Mouse (Mus musculus): ENCODE data around the gene Txk. TPM values are rescaled to one million over a fixed set of nuclear protein-coding genes. Genes with fewer than 3 reads are reported as not detected.

Txk gene
- polyA plus RNA-seq, 1 experiment from 2014 or later: 0.23 TPM

DNA sequence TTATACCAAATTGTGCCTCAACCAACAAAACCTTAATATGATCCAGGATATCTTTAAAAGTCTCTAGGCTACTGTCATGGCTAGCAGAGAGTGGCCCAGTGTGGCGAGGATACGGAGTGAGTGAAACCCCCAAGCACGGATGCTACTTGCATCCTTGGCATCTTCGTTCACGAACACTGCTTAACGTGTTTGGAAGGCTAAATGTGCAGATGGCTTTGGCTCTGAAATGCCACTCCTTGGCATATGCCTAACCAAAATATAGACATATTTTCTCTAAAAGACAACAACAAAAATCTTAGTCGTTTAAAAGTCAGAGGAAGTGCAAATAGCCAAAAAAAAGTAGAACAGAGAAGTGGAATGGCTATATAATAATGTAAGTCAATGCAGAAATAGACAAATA lies 63.0 kb downstream of the Txk start:
- no peak overlapping the region for H3K9ac ChIP-seq
- no peak for ATAC-seq (ENCODE audit: insufficient number of reproducible peaks, low FRiP score, low TSS enrichment, low read depth)
- WGBS: 87% methylated on average over 7 of the region's 7 CpGs
- H3K4me3 ChIP-seq (replicated peaks): no peak overlapping the region
- no peaks in the 10 kb centered on the region for H3K27me3 ChIP-seq
- H3K4me2 ChIP-seq (replicated peaks): no peak overlapping the region
- H3K36me3 ChIP-seq: no peaks in the 10 kb centered on the region
- H3K27ac ChIP-seq (replicated peaks): no peak overlapping the region
- H3K4me1 ChIP-seq: no peaks in the 10 kb centered on the region
- H3K9me3 ChIP-seq (replicated peaks): no peaks in the 10 kb centered on the region

DNA sequence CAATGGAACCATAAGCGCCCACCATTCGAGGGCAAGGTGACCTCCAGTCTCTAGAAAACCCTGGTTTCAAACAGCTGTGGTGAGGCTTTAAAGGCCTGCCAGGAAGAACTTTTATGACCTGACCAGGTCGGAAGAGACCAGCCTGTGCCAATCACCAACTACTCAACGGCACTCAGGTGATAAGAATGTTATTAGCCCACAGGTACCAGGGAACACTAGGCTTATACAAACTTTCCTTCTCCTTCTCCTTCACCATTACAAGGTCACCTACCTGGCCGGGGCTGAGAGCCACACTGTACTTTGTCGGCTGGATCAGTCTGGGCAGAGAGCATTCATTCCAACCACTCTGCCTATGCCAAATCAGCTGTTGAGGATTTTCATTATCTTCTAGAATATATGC lies 71.1 kb downstream of the Txk start:
- H3K4me3 ChIP-seq (replicated peaks): no peak overlapping the region

DNA sequence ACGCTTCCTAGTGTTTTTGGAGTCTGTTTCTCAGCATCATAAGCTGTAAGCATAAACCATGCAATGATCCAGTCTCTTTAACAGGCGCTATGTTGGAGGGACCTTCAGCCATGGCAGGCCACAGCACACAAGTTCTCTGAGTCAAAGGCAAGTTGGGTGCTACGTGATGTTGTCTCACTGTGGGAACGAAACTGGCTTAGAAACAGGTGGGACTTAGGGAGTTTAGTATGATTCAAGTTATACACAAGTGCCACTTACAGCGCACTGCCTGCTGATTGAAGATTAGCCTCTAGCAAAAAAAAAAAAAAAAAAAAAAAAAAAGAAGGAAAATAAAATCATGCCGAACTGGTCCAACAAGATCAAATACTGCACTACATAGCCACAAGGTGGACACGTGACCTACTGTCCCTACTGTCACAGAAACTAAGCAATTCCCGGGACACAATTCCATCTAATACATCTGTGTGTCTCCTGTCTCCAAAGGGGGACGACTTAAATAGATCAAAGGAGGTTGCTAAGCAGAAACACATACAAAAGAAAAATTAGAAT lies 77.5 kb downstream of the Txk start:
- Histone ChIP-seq H3K36me3 (no peaks in the 10 kb centered on the region), H3K9ac (no peak overlapping the region), H3K9me3 (replicated peaks) (no peaks in the 10 kb centered on the region), H3K4me1 (0 out of 2 replicates have a peak, but pooled peaks cover 6% of the 10 kb centered on the region), H3K27ac (replicated peaks) (peak overlapping the region; percentile 66), H3K27me3 (no peaks in the 10 kb centered on the region), H3K4me2 (replicated peaks) (no peak overlapping the region), H3K4me3 (replicated peaks) (no peak overlapping the region)
- no peak for ATAC-seq (ENCODE audit: insufficient number of reproducible peaks, low FRiP score, low TSS enrichment, low read depth)
- 59% methylated on average over 9 of the region's 9 CpGs for WGBS

More for the DNA sequence above, 71.1 kb downstream of the Txk start:
- H3K27ac ChIP-seq (replicated peaks): no peak overlapping the region
- no peak overlapping the region for H3K9ac ChIP-seq
- 0 out of 2 replicates have a peak, but pooled peaks cover 3% of the 10 kb centered on the region for H3K9me3 ChIP-seq (replicated peaks)
- ATAC-seq (ENCODE audit: insufficient number of reproducible peaks, low FRiP score, low TSS enrichment, low read depth): no peak
- H3K27me3 ChIP-seq: no peaks in the 10 kb centered on the region
- H3K36me3 ChIP-seq: no peaks in the 10 kb centered on the region
- H3K4me1 ChIP-seq: 0 out of 2 replicates have a peak, but pooled peaks cover 2% of the 10 kb centered on the region
- 90% methylated on average over 6 of the region's 6 CpGs for WGBS
- H3K4me2 ChIP-seq (replicated peaks): no peak overlapping the region

DNA sequence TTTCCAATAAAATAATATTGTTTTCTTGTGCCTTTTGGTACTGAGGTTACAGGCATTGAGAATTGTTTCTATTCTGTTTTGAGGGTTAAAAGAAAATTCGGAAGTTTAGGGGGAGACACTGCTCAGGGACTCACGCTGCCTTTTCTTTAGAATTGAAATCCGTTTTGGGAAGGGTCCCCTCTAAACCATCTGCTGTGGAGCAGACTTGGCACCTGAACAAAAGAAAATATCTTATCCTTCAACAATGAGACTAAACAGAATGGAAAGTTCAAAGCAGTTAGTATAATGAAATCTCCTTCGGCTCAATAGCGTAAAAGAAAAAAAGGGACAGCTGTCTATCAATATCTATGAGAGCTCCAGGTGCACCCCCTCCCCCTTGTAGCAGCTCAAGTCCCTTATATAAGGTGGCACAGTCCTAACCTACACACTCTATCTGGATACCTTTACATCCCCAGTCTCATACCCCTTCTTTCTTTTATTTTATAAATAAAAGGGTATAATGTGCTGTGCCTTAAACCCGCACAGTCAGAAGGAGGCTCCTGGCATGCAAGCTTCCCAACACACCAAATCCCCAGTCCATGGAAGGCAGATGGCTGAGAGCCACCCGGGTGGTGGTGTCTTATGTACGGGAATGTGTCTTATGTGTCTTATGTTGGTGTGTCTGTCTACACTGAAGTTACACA lies 81.4 kb downstream of the Txk start:
- no peaks in the 10 kb centered on the region for H3K36me3 ChIP-seq
- H3K4me1 ChIP-seq: 0 out of 2 replicates have a peak, but pooled peaks cover under 1% of the 10 kb centered on the region
- no peak overlapping the region for H3K9ac ChIP-seq
- 47% methylated on average over 8 of the region's 8 CpGs for WGBS
- H3K4me3 ChIP-seq (replicated peaks): no peak overlapping the region
- ATAC-seq (ENCODE audit: insufficient number of reproducible peaks, low FRiP score, low TSS enrichment, low read depth): no peak
- H3K27me3 ChIP-seq: no peaks in the 10 kb centered on the region
- H3K27ac ChIP-seq (replicated peaks): no peak overlapping the region
- no peak overlapping the region for H3K4me2 ChIP-seq (replicated peaks)
- no peaks in the 10 kb centered on the region for H3K9me3 ChIP-seq (replicated peaks)

DNA sequence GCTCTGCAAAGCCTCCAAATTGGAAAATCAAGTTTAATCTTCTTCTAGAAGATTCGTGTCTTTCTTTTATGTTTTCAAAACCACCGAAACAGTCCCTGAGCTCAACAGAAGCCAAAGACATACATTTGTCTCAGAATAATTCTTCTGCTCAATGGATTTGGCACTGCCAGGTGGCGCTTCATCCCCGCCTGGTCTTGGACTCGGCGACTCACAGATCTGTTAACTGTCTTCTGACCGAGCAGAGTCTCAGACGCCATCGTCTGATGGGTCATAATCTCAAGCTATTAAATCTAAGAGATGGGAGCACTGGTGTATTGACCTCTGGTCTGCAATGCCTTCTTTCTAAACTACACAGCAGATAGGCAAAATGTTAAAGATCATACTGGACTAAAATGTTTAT lies 84.2 kb downstream of the Txk start:
- ATAC-seq (ENCODE audit: insufficient number of reproducible peaks, low FRiP score, low TSS enrichment, low read depth): no peak
- Histone ChIP-seq H3K9ac (no peak overlapping the region), H3K4me3 (replicated peaks) (no peak overlapping the region), H3K4me1 (no peaks in the 10 kb centered on the region), H3K36me3 (no peaks in the 10 kb centered on the region), H3K27me3 (no peaks in the 10 kb centered on the region), H3K27ac (replicated peaks) (no peak overlapping the region), H3K4me2 (replicated peaks) (no peak overlapping the region), H3K9me3 (replicated peaks) (no peaks in the 10 kb centered on the region)
- WGBS: 80% methylated on average over 9 of the region's 9 CpGs

DNA sequence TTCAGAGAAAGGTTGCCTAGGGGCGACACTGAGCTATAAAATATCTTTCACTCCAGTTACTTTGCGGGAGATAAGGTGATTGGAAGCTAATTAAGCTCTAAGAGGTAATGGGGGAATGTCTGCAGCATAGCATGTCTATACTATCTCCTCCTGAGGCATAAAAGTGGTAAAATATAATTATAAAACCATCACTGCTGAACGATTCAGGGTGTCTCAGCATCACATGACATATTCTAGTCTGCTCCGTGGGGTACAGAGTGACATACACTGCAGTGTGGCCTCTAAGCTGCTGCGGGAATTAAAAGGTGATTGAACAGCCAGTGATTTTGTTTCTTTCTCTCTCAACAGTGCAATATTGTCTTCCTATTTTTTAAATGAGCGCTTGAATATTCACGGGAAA lies 86.1 kb downstream of the Txk start:
- Histone ChIP-seq H3K9me3 (replicated peaks) (no peaks in the 10 kb centered on the region), H3K4me3 (replicated peaks) (no peak overlapping the region), H3K9ac (no peak overlapping the region), H3K4me2 (replicated peaks) (no peak overlapping the region), H3K27ac (replicated peaks) (no peak overlapping the region), H3K4me1 (no peaks in the 10 kb centered on the region), H3K36me3 (no peaks in the 10 kb centered on the region), H3K27me3 (no peaks in the 10 kb centered on the region)
- WGBS: 71% methylated on average over 7 of the region's 7 CpGs
- ATAC-seq (ENCODE audit: insufficient number of reproducible peaks, low FRiP score, low TSS enrichment, low read depth): no peak

DNA sequence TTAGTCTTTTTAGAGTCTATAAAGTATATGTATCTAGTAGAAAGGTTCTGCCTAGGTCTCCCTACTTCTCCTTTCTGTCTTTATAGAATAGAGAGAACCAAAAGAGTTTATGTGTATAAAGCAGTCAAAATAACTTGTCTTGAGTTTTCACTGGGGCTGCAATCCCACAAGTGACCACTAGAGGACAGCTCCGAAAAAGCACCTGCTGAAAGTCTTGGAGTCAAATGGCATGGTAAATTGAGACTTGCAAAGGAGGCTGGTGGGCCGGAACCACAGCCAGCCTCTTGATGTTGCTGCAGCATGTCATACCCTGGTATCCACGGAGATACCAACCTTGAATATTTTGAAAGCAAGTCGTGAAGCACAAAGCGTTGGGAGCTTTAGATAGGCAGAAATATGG lies 87.3 kb downstream of the Txk start:
- Histone ChIP-seq H3K4me2 (replicated peaks) (no peak overlapping the region), H3K9ac (no peak overlapping the region), H3K27ac (replicated peaks) (no peak overlapping the region), H3K4me3 (replicated peaks) (no peak overlapping the region), H3K9me3 (replicated peaks) (no peaks in the 10 kb centered on the region), H3K27me3 (no peaks in the 10 kb centered on the region), H3K4me1 (no peaks in the 10 kb centered on the region), H3K36me3 (no peaks in the 10 kb centered on the region)
- ATAC-seq (ENCODE audit: insufficient number of reproducible peaks, low FRiP score, low TSS enrichment, low read depth): no peak
- WGBS: 25% methylated on average over 5 of the region's 5 CpGs

DNA sequence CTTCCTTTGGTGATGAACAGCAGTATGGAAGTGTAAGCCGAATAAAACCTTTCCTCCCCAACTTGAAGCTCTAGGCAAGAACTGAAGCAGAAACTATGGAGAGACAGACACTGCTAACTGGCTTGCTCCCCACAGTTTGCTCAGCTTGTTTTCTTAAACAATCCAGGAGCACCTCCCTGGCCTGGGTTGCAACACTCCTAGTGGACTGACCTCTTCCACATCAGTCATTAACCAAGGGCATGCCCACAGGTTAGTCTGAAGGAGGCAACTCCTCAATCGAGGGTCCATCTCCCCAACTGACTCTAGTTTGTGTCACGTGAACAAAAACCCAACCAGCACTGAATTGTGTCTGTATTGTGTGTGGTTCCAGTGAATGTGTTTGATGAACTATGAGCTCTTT lies 87.7 kb downstream of the Txk start:
- H3K9ac ChIP-seq: no peak overlapping the region
- no peaks in the 10 kb centered on the region for H3K27me3 ChIP-seq
- no peaks in the 10 kb centered on the region for H3K36me3 ChIP-seq
- no peaks in the 10 kb centered on the region for H3K4me1 ChIP-seq
- H3K4me3 ChIP-seq (replicated peaks): no peak overlapping the region
- ATAC-seq (ENCODE audit: insufficient number of reproducible peaks, low FRiP score, low TSS enrichment, low read depth): no peak
- H3K27ac ChIP-seq (replicated peaks): no peak overlapping the region
- 49% methylated on average over 3 of the region's 3 CpGs for WGBS
- H3K9me3 ChIP-seq (replicated peaks): no peaks in the 10 kb centered on the region
- no peak overlapping the region for H3K4me2 ChIP-seq (replicated peaks)

DNA sequence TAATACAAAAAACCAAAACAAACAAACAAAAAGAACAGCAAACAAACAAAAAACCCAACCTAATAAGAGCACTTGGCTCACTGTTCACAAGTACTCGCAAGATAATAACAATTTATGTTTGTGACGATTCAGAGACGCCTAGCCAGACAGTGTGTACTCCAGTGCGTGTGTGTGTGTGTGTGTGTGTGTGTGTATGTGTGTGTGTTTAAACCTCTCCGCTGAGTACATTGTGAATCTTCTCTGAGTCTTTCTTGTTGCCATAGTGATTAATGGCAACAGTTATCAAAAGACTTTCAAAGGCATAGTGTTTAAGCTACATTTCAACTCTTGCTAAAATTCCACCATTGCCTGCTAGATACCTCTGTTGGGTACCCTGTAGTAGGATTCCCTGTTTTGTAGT lies 88.5 kb downstream of the Txk start:
- Histone ChIP-seq H3K9me3 (replicated peaks) (no peaks in the 10 kb centered on the region), H3K4me1 (no peaks in the 10 kb centered on the region), H3K4me2 (replicated peaks) (no peak overlapping the region), H3K4me3 (replicated peaks) (no peak overlapping the region), H3K27me3 (no peaks in the 10 kb centered on the region), H3K27ac (replicated peaks) (no peak overlapping the region), H3K36me3 (no peaks in the 10 kb centered on the region), H3K9ac (no peak overlapping the region)
- WGBS: 86% methylated on average over 5 of the region's 5 CpGs
- no peak for ATAC-seq (ENCODE audit: insufficient number of reproducible peaks, low FRiP score, low TSS enrichment, low read depth)

DNA sequence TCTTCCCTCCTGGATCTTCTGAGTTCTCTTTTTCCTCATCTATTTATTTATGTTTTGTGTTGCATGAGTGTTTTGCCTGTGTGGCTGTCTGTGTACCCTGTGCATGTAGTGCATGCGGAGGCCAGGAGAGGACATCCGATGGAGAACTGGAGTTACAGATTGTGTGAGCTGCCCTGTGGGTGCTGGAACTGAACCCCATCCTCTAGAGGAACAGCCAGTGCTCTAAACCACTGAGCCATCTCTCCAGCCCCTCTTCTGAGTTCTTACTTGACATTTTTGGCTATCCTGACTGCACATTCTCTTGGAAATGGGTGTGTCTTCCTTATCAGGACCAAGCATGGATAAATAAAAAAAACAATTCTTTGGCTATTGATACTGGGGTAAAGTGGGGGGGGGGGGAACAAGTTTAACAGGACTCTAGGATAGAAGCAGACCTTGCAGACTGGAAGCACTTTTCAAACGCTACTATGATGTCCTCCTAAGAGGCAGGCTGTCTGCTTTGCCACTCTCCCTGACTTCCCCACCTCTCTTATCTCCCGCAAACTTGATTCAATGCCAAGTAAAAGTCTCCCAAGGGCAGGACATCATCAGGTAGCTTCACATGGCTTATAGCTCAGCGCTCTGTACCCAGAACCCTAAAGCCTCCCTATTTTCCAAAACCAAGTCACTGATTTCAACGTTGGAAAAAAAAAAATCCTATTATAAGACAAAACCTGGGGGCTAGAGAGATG lies 91.4 kb downstream of the Txk start:
- H3K27me3 ChIP-seq: no peaks in the 10 kb centered on the region
- no peak overlapping the region for H3K4me2 ChIP-seq (replicated peaks)
- 72% methylated on average over 6 of the region's 6 CpGs for WGBS
- no peak overlapping the region for H3K9ac ChIP-seq
- H3K4me1 ChIP-seq: no peaks in the 10 kb centered on the region
- H3K4me3 ChIP-seq (replicated peaks): no peak overlapping the region
- H3K36me3 ChIP-seq: no peaks in the 10 kb centered on the region
- H3K9me3 ChIP-seq (replicated peaks): no peaks in the 10 kb centered on the region
- ATAC-seq (ENCODE audit: insufficient number of reproducible peaks, low FRiP score, low TSS enrichment, low read depth): no peak
- no peak overlapping the region for H3K27ac ChIP-seq (replicated peaks)

DNA sequence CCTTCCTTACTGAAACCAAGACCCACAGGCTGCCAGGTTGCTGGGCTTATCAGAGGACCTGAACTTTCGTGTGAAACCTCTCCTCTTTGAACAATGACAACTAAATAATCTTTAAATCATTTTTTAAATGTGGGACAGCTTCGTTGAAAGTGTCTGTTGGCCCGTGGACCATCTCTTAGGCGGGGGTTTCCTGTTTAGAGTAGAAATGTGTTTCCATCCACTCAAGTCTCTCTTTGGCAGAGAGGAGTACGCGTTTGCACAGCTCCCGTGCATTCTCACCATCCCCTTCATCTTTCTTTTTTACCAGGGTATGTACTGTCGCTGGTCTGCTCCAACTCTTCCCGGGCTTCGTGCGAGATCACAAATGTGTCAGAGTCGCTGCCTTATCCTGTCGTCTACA lies 94.2 kb downstream of the Txk start:
- Histone ChIP-seq H3K36me3 (no peaks in the 10 kb centered on the region), H3K4me2 (replicated peaks) (no peak overlapping the region), H3K27me3 (no peaks in the 10 kb centered on the region), H3K4me3 (replicated peaks) (no peak overlapping the region), H3K9me3 (replicated peaks) (no peaks in the 10 kb centered on the region), H3K27ac (replicated peaks) (no peak overlapping the region), H3K9ac (no peak overlapping the region), H3K4me1 (no peaks in the 10 kb centered on the region)
- ATAC-seq (ENCODE audit: insufficient number of reproducible peaks, low FRiP score, low TSS enrichment, low read depth): no peak
- WGBS: 89% methylated on average over 13 of the region's 13 CpGs
